Mouse (Mus musculus) forebrain, embryonic 13.5 days (tissue): ENCODE results near the gene Taok1. TPM values are rescaled to one million over a fixed set of nuclear protein-coding genes. Genes with fewer than 3 reads are reported as not detected.

Source experiments
- ATAC-seq: fragments of 200-750 bp; cut with Nextera tagmentation; 2 replicates; pipeline ENCODE4 v1.8.0; 2017
- H3K27ac ChIP-seq: fragments of 300-500 bp; sonication (generic); 2 replicates; pipeline ENCODE4 v1.5.1; 2015; ENCODE audit warnings: inconsistent platforms, mild to moderate bottlenecking, moderate library complexity
- H3K27me3 ChIP-seq: fragments of 300-500 bp; sonication (generic); 2 replicates; pipeline ENCODE4 v1.6.1; 2015; ENCODE audit warnings: mild to moderate bottlenecking, inconsistent platforms
- H3K36me3 ChIP-seq: fragments of 300-500 bp; sonication (generic); 2 replicates; pipeline ENCODE4 v1.6.1; 2015; ENCODE audit warnings: mild to moderate bottlenecking, inconsistent platforms; ENCODE audit not compliant: poor library complexity, severe bottlenecking
- H3K4me1 ChIP-seq: fragments of 300-500 bp; sonication (generic); 2 replicates; pipeline ENCODE4 v1.6.1; 2015; ENCODE audit warnings: inconsistent platforms
- H3K4me2 ChIP-seq: fragments of 300-500 bp; sonication (generic); 2 replicates; pipeline ENCODE4 v1.6.1; 2015; ENCODE audit warnings: inconsistent platforms, mild to moderate bottlenecking, moderate library complexity
- H3K4me3 ChIP-seq: fragments of 300-500 bp; sonication (generic); 2 replicates; pipeline ENCODE4 v1.5.1; 2015; ENCODE audit warnings: mild to moderate bottlenecking, inconsistent platforms
- H3K9ac ChIP-seq: fragments of 300-500 bp; sonication (generic); 2 replicates; pipeline ENCODE4 v1.6.1; 2015; ENCODE audit warnings: mild to moderate bottlenecking, inconsistent platforms
- H3K9me3 ChIP-seq: fragments of 300-500 bp; sonication (generic); replicated peaks from 2 replicates; pipeline ENCODE4 v1.6.1; 2016; ENCODE audit warnings: inconsistent platforms
- WGBS: fragments of 180-500 bp; shearing (Covaris S2); methylation state at CpG from one replicate; pipeline ENCODE4 v1.1.7; 2015; 5-methylcytosine and 5-hydroxymethylcytosine counted together
- polyA plus RNA-seq: library from polyadenylated mRNA; unstranded; fragments of >200 nt; fragmentation: Nextera tagmentation; extraction: Ambion mirVana; gene quantifications from 2 replicates; pipeline ENCODE4 v1.2.1, GENCODE M21; 2015

Gene Taok1
- polyA plus RNA-seq, 1 experiment from 2014 or later = 25.8 TPM

GRCm38 (mm10) chr11:77514281-77514831, 93.3 kb downstream of the Taok1 start:
- peak overlapping the region; percentile 66 for H3K9ac ChIP-seq
- ATAC-seq = no peak
- no peaks in the 10 kb centered on the region for H3K9me3 ChIP-seq
- no peaks in the 10 kb centered on the region for H3K36me3 ChIP-seq
- H3K27me3 ChIP-seq = peaks cover 29% of the 10 kb centered on the region
- H3K4me1 ChIP-seq = peaks cover 41% of the 10 kb centered on the region
- no peak overlapping the region; the same call in 1 of the 2 replicates for H3K27ac ChIP-seq
- 4% methylated on average over 19 of the region's 19 CpGs for WGBS
- H3K4me2 ChIP-seq = peak overlapping the region; percentile 95
- peak overlapping the region; percentile 50 for H3K4me3 ChIP-seq

DNA sequence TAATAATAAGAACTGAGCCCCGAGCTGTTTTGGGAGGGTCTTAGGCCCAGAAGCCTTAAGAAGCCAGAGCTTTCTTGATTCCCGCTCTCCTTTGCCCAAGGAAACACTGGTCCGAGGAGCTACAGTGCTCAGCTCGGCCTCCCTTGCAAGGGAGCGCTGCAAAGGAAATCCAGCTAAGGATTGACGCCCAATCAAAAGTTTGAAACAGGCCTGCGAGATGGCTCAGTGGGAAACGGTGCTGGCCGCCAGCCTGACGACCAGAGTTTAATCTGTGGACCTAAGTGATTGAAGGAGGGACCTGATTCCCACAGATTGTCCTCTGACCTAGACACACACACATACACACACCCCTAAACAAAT, 93.8 kb downstream of the Taok1 start:
- H3K9me3 ChIP-seq = no peaks in the 10 kb centered on the region
- H3K9ac ChIP-seq = peak overlapping the region; percentile 43; the same call in 1 of the 2 replicates
- H3K4me3 ChIP-seq = peak overlapping the region; percentile 56
- H3K4me1 ChIP-seq = peaks cover 41% of the 10 kb centered on the region
- no peak overlapping the region for H3K27ac ChIP-seq
- H3K27me3 ChIP-seq = peaks cover 29% of the 10 kb centered on the region
- ATAC-seq = no peak
- H3K4me2 ChIP-seq = peak overlapping the region; percentile 95
- peaks cover 1% of the 10 kb centered on the region; the same call in 1 of the 2 replicates for H3K36me3 ChIP-seq
- 10% methylated on average over 10 of the region's 10 CpGs for WGBS

DNA sequence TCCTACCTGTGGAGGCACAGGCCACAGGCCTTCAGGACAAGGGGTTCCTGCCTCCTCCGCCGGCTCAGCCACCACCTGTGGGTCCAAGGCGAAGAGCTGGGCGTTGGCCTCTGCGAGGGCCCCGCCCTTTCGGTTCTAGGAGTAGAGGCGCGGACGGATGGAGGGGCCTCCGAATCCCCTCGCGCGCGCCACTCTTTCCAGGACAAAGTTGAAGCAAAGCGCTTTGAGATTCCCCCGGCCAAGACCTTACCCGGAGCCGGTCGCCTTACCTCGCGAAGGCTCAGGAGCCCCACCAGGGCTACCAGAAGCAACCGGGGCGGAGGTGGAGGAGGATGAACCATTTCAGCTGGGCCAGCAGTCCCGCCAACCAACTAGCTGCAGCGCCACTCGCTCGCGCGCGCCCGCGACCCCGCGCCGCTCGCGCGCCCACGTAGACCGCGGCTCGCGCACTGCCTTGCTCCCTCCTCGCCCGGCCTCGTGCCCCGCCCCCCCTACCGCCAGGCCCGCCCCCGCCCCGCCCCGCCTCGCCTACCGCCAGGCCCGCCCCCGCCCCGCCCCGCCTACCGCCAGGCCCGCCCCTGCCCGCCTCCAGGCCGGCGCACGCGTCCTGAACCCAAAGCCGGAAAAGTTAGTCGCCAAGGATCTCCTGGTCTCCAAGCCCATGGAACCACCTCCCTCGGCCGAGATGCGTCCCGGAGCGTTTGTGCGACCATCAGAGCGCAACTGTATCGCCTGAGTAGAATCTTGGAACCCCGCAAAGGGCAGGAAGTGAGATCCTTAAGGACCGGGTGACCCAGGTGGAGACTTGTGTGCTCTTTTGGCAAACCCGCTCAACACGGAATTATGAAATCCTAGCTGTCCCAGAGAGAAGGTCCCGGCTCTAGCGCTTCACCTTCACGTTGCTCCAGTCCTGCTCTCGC, 94.5 kb downstream of the Taok1 start:
- Histone ChIP-seq H3K36me3 (peaks cover 6% of the 10 kb centered on the region; the same call in 1 of the 2 replicates), H3K27ac (no peak overlapping the region), H3K27me3 (peaks cover 29% of the 10 kb centered on the region), H3K4me2 (peak overlapping the region; percentile 95), H3K9me3 (no peaks in the 10 kb centered on the region), H3K9ac (peak overlapping the region; percentile 68), H3K4me1 (peaks cover 46% of the 10 kb centered on the region), H3K4me3 (peak overlapping the region; percentile 56)
- ATAC-seq = peak; percentile 68
- WGBS = under 1% methylated on average over 47 of the region's 84 CpGs

GRCm38 (mm10) chr11:77511336-77511735, 96.3 kb downstream of the Taok1 start:
- Histone ChIP-seq H3K4me3 (no peak overlapping the region), H3K9ac (no peak overlapping the region), H3K4me2 (no peak overlapping the region), H3K36me3 (peaks cover 21% of the 10 kb centered on the region), H3K4me1 (peaks cover 47% of the 10 kb centered on the region), H3K27me3 (peaks cover 19% of the 10 kb centered on the region), H3K9me3 (no peaks in the 10 kb centered on the region), H3K27ac (no peak overlapping the region)
- ATAC-seq = no peak
- WGBS = 86% methylated on average over 5 of the region's 5 CpGs

GRCm38 (mm10) chr11:77508068-77509021, 99.3 kb downstream of the Taok1 start:
- H3K4me1 ChIP-seq = peaks cover 17% of the 10 kb centered on the region
- H3K36me3 ChIP-seq = peaks cover 51% of the 10 kb centered on the region
- ATAC-seq = peak; percentile 70
- WGBS = 20% methylated on average over 49 of the region's 49 CpGs
- no peak overlapping the region for H3K27ac ChIP-seq
- no peaks in the 10 kb centered on the region for H3K27me3 ChIP-seq
- peak overlapping the region; percentile 67 for H3K4me2 ChIP-seq
- peak overlapping the region; percentile 61 for H3K9ac ChIP-seq
- H3K9me3 ChIP-seq = no peaks in the 10 kb centered on the region
- H3K4me3 ChIP-seq = peak overlapping the region; percentile 34

- H3K9me3 ChIP-seq = no peaks in the 10 kb centered on the region
- H3K27ac ChIP-seq = peak overlapping the region; percentile 14; the same call in 1 of the 2 replicates
- H3K4me1 ChIP-seq = peaks cover 13% of the 10 kb centered on the region
- peak; percentile 12 for ATAC-seq
- H3K9ac ChIP-seq = no peak overlapping the region
- no peak overlapping the region for H3K4me3 ChIP-seq
- H3K27me3 ChIP-seq = no peaks in the 10 kb centered on the region
- H3K4me2 ChIP-seq = no peak overlapping the region
- peaks cover 60% of the 10 kb centered on the region for H3K36me3 ChIP-seq
- WGBS = 76% methylated on average over 4 of the region's 4 CpGs
These were observed 100.2 kb downstream of the Taok1 start for GRCm38 (mm10) chr11:77507426-77507825.

GRCm38 (mm10) chr11:77506941-77507340, 100.7 kb downstream of the Taok1 start:
- 84% methylated on average over 6 of the region's 6 CpGs for WGBS

DNA sequence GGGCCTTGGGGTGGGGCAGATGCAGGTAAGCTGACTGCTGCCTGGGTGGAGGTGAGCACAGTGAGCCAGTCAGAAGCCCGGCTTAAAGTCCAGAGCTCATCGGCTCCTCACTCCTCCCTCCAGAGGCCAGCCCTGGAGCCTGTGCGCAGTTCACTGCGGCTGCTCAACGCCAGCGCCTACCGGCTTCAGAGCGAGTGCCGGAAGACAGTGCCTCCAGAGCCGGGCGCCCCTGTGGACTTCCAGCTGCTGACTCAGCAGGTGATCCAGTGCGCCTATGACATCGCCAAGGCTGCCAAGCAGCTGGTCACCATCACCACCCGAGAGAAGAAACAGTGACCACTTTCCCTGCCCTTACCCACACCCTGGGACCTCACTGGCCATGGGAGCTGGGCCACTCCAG, 101.3 kb downstream of the Taok1 start:
- Histone ChIP-seq H3K4me3 (no peak overlapping the region), H3K36me3 (peaks cover 67% of the 10 kb centered on the region), H3K27me3 (no peaks in the 10 kb centered on the region), H3K9ac (no peak overlapping the region), H3K4me1 (peaks cover 7% of the 10 kb centered on the region), H3K27ac (no peak overlapping the region), H3K4me2 (no peak overlapping the region), H3K9me3 (no peaks in the 10 kb centered on the region)
- no peak for ATAC-seq
- WGBS = 87% methylated on average over 13 of the region's 14 CpGs

More at GRCm38 (mm10) chr11:77506941-77507340, 100.7 kb downstream of the Taok1 start:
- ATAC-seq = no peak
- no peak overlapping the region for H3K27ac ChIP-seq
- no peak overlapping the region for H3K4me3 ChIP-seq
- no peak overlapping the region for H3K4me2 ChIP-seq
- peaks cover 65% of the 10 kb centered on the region for H3K36me3 ChIP-seq
- no peaks in the 10 kb centered on the region for H3K9me3 ChIP-seq
- peaks cover 9% of the 10 kb centered on the region for H3K4me1 ChIP-seq
- no peak overlapping the region for H3K9ac ChIP-seq
- no peaks in the 10 kb centered on the region for H3K27me3 ChIP-seq

DNA sequence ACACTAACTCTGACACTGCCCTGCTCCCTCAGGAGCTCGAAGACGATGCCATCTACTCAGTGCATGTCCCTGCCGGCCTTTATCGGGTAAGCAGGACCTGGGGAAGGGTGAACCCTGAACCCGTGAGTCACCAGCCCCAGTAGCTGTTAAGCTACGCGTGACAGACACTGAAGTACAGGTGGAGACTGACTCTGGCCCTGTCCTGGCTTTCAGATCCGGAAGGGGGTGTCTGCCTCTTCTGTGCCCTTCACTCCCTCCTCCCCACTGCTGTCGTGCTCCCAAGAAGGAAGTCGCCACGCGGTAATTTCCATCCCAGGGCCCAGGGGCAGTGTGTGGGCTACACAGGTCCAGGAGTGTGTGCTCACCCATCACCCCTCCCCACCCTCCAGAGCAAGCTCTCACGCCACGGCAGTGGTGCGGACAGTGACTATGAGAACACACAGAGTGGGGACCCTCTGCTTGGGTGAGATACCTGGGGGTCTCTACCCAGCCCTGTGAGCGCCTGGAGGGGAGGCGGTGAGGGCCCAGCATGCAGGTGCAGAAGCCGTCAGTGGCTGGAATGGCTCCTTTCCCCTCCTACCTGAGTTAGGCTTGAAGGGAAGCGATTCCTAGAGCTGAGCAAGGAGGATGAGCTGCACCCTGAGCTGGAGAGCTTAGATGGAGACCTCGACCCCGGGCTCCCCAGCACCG, 102.2 kb downstream of the Taok1 start:
- Histone ChIP-seq H3K27me3 (no peaks in the 10 kb centered on the region), H3K4me3 (no peak overlapping the region), H3K36me3 (peaks cover 75% of the 10 kb centered on the region), H3K4me1 (peaks cover 16% of the 10 kb centered on the region), H3K27ac (no peak overlapping the region), H3K9me3 (no peaks in the 10 kb centered on the region), H3K9ac (no peak overlapping the region), H3K4me2 (no peak overlapping the region)
- no peak for ATAC-seq
- 91% methylated on average over 22 of the region's 22 CpGs for WGBS

DNA sequence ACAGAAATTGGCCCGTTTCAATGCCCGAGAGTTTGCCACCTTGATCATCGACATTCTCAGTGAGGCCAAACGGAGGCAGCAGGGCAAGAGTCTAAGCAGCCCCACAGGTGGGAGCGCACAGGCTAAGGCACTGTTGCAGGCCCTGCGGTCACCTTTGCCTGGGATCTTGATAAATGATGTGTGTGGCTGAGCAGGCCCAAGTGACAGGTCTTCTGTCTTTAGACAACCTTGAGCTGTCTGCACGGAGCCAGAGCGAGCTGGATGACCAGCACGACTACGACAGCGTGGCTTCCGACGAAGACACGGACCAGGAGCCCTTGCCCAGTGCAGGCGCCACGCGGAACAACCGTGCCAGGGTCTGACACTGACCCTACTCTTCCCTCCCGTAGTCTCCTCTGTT, 103.2 kb downstream of the Taok1 start:
- no peaks in the 10 kb centered on the region for H3K9me3 ChIP-seq
- 97% methylated on average over 19 of the region's 19 CpGs for WGBS
- H3K9ac ChIP-seq = no peak overlapping the region

GRCm38 (mm10) chr11:77503511-77503910, 104.1 kb downstream of the Taok1 start:
- H3K4me3 ChIP-seq = no peak overlapping the region
- WGBS = 69% methylated on average over 3 of the region's 3 CpGs
- H3K27me3 ChIP-seq = no peaks in the 10 kb centered on the region
- H3K27ac ChIP-seq = no peak overlapping the region
- H3K36me3 ChIP-seq = peaks cover 90% of the 10 kb centered on the region
- no peaks in the 10 kb centered on the region for H3K9me3 ChIP-seq
- peaks cover 18% of the 10 kb centered on the region for H3K4me1 ChIP-seq
- no peak for ATAC-seq
- H3K9ac ChIP-seq = no peak overlapping the region
- H3K4me2 ChIP-seq = no peak overlapping the region

More for the DNA sequence above, 103.2 kb downstream of the Taok1 start:
- no peak overlapping the region for H3K27ac ChIP-seq
- no peak overlapping the region for H3K4me3 ChIP-seq
- H3K27me3 ChIP-seq = no peaks in the 10 kb centered on the region
- peaks cover 19% of the 10 kb centered on the region for H3K4me1 ChIP-seq
- no peak overlapping the region for H3K4me2 ChIP-seq
- peaks cover 86% of the 10 kb centered on the region for H3K36me3 ChIP-seq
- no peak for ATAC-seq
